Mouse (Mus musculus) neural tube, embryonic 15.5 days (tissue): ENCODE results near the gene Arpp21. TPM values are rescaled to one million over a fixed set of nuclear protein-coding genes. Genes with fewer than 3 reads are reported as not detected.

Source experiments
- ATAC-seq: fragments of 200-750 bp; cut with Nextera tagmentation; 2 replicates; pipeline ENCODE4 v1.8.0; 2017; ENCODE audit warnings: mild to moderate bottlenecking, moderate TSS enrichment, moderate library complexity; ENCODE audit not compliant: low FRiP score
- H3K27ac ChIP-seq: fragments of 300-500 bp; sonication (generic); replicated peaks from 2 replicates; pipeline ENCODE4 v1.5.1; 2015; ENCODE audit warnings: mild to moderate bottlenecking, inconsistent platforms
- H3K27me3 ChIP-seq: fragments of 300-500 bp; sonication (generic); replicated peaks from 2 replicates; pipeline ENCODE4 v1.6.1; 2015; ENCODE audit warnings: inconsistent platforms
- H3K36me3 ChIP-seq: fragments of 300-500 bp; sonication (generic); 2 replicates; pipeline ENCODE4 v1.6.1; 2015; ENCODE audit warnings: inconsistent platforms
- H3K4me1 ChIP-seq: fragments of 300-500 bp; sonication (generic); 2 replicates; pipeline ENCODE4 v1.6.1; 2015; ENCODE audit warnings: inconsistent platforms
- H3K4me2 ChIP-seq: fragments of 300-500 bp; sonication (generic); 2 replicates; pipeline ENCODE4 v1.6.1; 2015; ENCODE audit warnings: inconsistent platforms, mild to moderate bottlenecking, moderate library complexity
- H3K4me3 ChIP-seq: fragments of 300-500 bp; sonication (generic); replicated peaks from 2 replicates; pipeline ENCODE4 v1.5.1; 2015; ENCODE audit warnings: mild to moderate bottlenecking, inconsistent platforms
- H3K9ac ChIP-seq: fragments of 300-500 bp; sonication (generic); replicated peaks from 2 replicates; pipeline ENCODE4 v1.6.1; 2015; ENCODE audit warnings: mild to moderate bottlenecking, inconsistent platforms
- H3K9me3 ChIP-seq: fragments of 300-500 bp; sonication (generic); replicated peaks from 2 replicates; pipeline ENCODE4 v1.6.1; 2016; ENCODE audit warnings: inconsistent platforms
- WGBS: fragments of 180-500 bp; shearing (Covaris S2); methylation state at CpG from one replicate; pipeline ENCODE4 v1.1.7; 2015; ENCODE audit warnings: mixed read lengths; 5-methylcytosine and 5-hydroxymethylcytosine counted together
- polyA plus RNA-seq: library from polyadenylated mRNA; unstranded; fragments of >200 nt; fragmentation: Nextera tagmentation; extraction: Ambion mirVana; gene quantifications from 2 replicates; pipeline ENCODE4 v1.2.1, GENCODE M21; 2015

Arpp21 gene
- polyA plus RNA-seq = 50.8 and 68.1 TPM in 2 replicates

GRCm38 (mm10) chr9:112235696-112236397 lies at the start of gene Arpp21:
Gene Arpp21 (minus strand): TSS chr9:112235938.
- no peaks in the 10 kb centered on the region for H3K27me3 ChIP-seq
- peak within 1 kb of the TSS; percentile 61 for H3K4me2 ChIP-seq
- H3K9ac ChIP-seq = peak within 1 kb of the TSS; percentile 65
- H3K9me3 ChIP-seq = no peaks in the 10 kb centered on the region
- H3K4me1 ChIP-seq = peaks cover 11% of the 10 kb centered on the region; the same call in 1 of the 2 replicates
- peak within 1 kb of the TSS; percentile 94 for H3K27ac ChIP-seq
- peak; percentile 74 for ATAC-seq
- no peaks in the 10 kb centered on the region for H3K36me3 ChIP-seq
- peak within 1 kb of the TSS; percentile 52 for H3K4me3 ChIP-seq
- 12% methylated on average over 16 of the region's 16 CpGs for whole genome bisulfite sequencing

GRCm38 (mm10) chr9:112272426-112272969 lies 36.8 kb upstream of the Arpp21 start:
- Histone ChIP-seq H3K27me3 (no peaks in the 10 kb centered on the region), H3K36me3 (no peaks in the 10 kb centered on the region), H3K4me1 (no peaks in the 10 kb centered on the region), H3K27ac (no peak overlapping the region), H3K9ac (no peak overlapping the region), H3K9me3 (no peaks in the 10 kb centered on the region), H3K4me3 (no peak overlapping the region), H3K4me2 (no peak overlapping the region)
- 89% methylated on average over 8 of the region's 8 CpGs for WGBS
- ATAC-seq = no peak

- no peak for ATAC-seq
- Histone ChIP-seq H3K27me3 (no peaks in the 10 kb centered on the region), H3K27ac (no peak overlapping the region), H3K9ac (no peak overlapping the region), H3K9me3 (no peaks in the 10 kb centered on the region), H3K36me3 (no peaks in the 10 kb centered on the region), H3K4me3 (no peak overlapping the region), H3K4me2 (no peak overlapping the region), H3K4me1 (peaks cover 12% of the 10 kb centered on the region; the same call in 1 of the 2 replicates)
- WGBS = 72% methylated on average over 4 of the region's 4 CpGs
These were observed 29.4 kb upstream of the Arpp21 start for GRCm38 (mm10) chr9:112264982-112265641.

GRCm38 (mm10) chr9:112261986-112262901 lies 26.5 kb upstream of the Arpp21 start:
- Histone ChIP-seq H3K9me3 (no peaks in the 10 kb centered on the region), H3K27me3 (no peaks in the 10 kb centered on the region), H3K4me2 (no peak overlapping the region), H3K36me3 (no peaks in the 10 kb centered on the region), H3K4me3 (no peak overlapping the region), H3K4me1 (peaks cover 12% of the 10 kb centered on the region; the same call in 1 of the 2 replicates), H3K9ac (no peak overlapping the region), H3K27ac (peak overlapping the region; percentile 70)
- 46% methylated on average over 16 of the region's 16 CpGs for WGBS
- no peak for ATAC-seq

- Histone ChIP-seq H3K4me2 (no peak overlapping the region), H3K4me1 (peaks cover 12% of the 10 kb centered on the region; the same call in 1 of the 2 replicates), H3K27me3 (no peaks in the 10 kb centered on the region), H3K27ac (peak overlapping the region; percentile 70), H3K36me3 (no peaks in the 10 kb centered on the region), H3K4me3 (no peak overlapping the region), H3K9me3 (no peaks in the 10 kb centered on the region), H3K9ac (no peak overlapping the region)
- 26% methylated on average over 2 of the region's 2 CpGs for WGBS
- ATAC-seq = no peak
These were observed 25.8 kb upstream of the Arpp21 start for GRCm38 (mm10) chr9:112261556-112261955.

- Histone ChIP-seq H3K4me2 (no peak overlapping the region), H3K4me3 (no peak overlapping the region), H3K4me1 (peaks cover 12% of the 10 kb centered on the region; the same call in 1 of the 2 replicates), H3K9me3 (no peaks in the 10 kb centered on the region), H3K36me3 (no peaks in the 10 kb centered on the region), H3K27ac (0 out of 2 replicates have a peak overlapping the region, but pooled peaks have one; percentile 70), H3K27me3 (no peaks in the 10 kb centered on the region), H3K9ac (no peak overlapping the region)
- WGBS = 84% methylated on average over 2 of the region's 2 CpGs
- ATAC-seq = no peak
These were observed 25.0 kb upstream of the Arpp21 start for GRCm38 (mm10) chr9:112260696-112261095.

- H3K27me3 ChIP-seq = no peaks in the 10 kb centered on the region
- no peaks in the 10 kb centered on the region for H3K9me3 ChIP-seq
- 80% methylated on average over 1 of the region's 1 CpGs for WGBS
- no peak overlapping the region for H3K4me2 ChIP-seq
- ATAC-seq = no peak
- H3K27ac ChIP-seq = no peak overlapping the region
- H3K36me3 ChIP-seq = no peaks in the 10 kb centered on the region
- H3K4me3 ChIP-seq = no peak overlapping the region
- H3K9ac ChIP-seq = no peak overlapping the region
- H3K4me1 ChIP-seq = peaks cover 12% of the 10 kb centered on the region; the same call in 1 of the 2 replicates
These were observed 22.8 kb upstream of the Arpp21 start for GRCm38 (mm10) chr9:112258560-112258959.

- H3K4me2 ChIP-seq = no peak overlapping the region
- H3K9ac ChIP-seq = no peak overlapping the region
- no peak overlapping the region for H3K27ac ChIP-seq
- no peaks in the 10 kb centered on the region for H3K9me3 ChIP-seq
- peaks cover under 1% of the 10 kb centered on the region; the same call in 1 of the 2 replicates for H3K4me1 ChIP-seq
- no peaks in the 10 kb centered on the region for H3K36me3 ChIP-seq
- no peak overlapping the region for H3K4me3 ChIP-seq
- no peak for ATAC-seq
- no peaks in the 10 kb centered on the region for H3K27me3 ChIP-seq
- WGBS = 71% methylated on average over 2 of the region's 2 CpGs
These were observed 20.2 kb upstream of the Arpp21 start for GRCm38 (mm10) chr9:112255971-112256370.

GRCm38 (mm10) chr9:112253730-112254129 lies 18.0 kb upstream of the Arpp21 start:
- ATAC-seq = no peak

GRCm38 (mm10) chr9:112251857-112252256 lies 16.1 kb upstream of the Arpp21 start:
- H3K9ac ChIP-seq = no peak overlapping the region
- WGBS = 85% methylated on average over 3 of the region's 3 CpGs
- H3K27me3 ChIP-seq = no peaks in the 10 kb centered on the region
- H3K36me3 ChIP-seq = no peaks in the 10 kb centered on the region
- H3K27ac ChIP-seq = no peak overlapping the region
- no peak overlapping the region for H3K4me2 ChIP-seq
- no peaks in the 10 kb centered on the region for H3K9me3 ChIP-seq
- H3K4me3 ChIP-seq = no peak overlapping the region
- H3K4me1 ChIP-seq = no peaks in the 10 kb centered on the region
- ATAC-seq = no peak

More at GRCm38 (mm10) chr9:112253730-112254129, 18.0 kb upstream of the Arpp21 start:
- H3K4me2 ChIP-seq = no peak overlapping the region
- no peak overlapping the region for H3K9ac ChIP-seq
- H3K4me1 ChIP-seq = no peaks in the 10 kb centered on the region
- no peak overlapping the region for H3K4me3 ChIP-seq
- H3K27ac ChIP-seq = no peak overlapping the region
- 88% methylated on average over 1 of the region's 1 CpGs for WGBS
- H3K9me3 ChIP-seq = no peaks in the 10 kb centered on the region
- H3K27me3 ChIP-seq = no peaks in the 10 kb centered on the region
- no peaks in the 10 kb centered on the region for H3K36me3 ChIP-seq

- 85% methylated on average over 5 of the region's 5 CpGs for WGBS
- H3K27me3 ChIP-seq = no peaks in the 10 kb centered on the region
- no peak for ATAC-seq
- H3K36me3 ChIP-seq = no peaks in the 10 kb centered on the region
- H3K9ac ChIP-seq = no peak overlapping the region
- H3K27ac ChIP-seq = no peak overlapping the region
- no peaks in the 10 kb centered on the region for H3K9me3 ChIP-seq
- no peaks in the 10 kb centered on the region for H3K4me1 ChIP-seq
- no peak overlapping the region for H3K4me3 ChIP-seq
- H3K4me2 ChIP-seq = no peak overlapping the region
These were observed 15.6 kb upstream of the Arpp21 start for GRCm38 (mm10) chr9:112251339-112251738.
